Comparison of ENCODE assay signal across 26 mouse cellular contexts in the genomic region with DNA sequence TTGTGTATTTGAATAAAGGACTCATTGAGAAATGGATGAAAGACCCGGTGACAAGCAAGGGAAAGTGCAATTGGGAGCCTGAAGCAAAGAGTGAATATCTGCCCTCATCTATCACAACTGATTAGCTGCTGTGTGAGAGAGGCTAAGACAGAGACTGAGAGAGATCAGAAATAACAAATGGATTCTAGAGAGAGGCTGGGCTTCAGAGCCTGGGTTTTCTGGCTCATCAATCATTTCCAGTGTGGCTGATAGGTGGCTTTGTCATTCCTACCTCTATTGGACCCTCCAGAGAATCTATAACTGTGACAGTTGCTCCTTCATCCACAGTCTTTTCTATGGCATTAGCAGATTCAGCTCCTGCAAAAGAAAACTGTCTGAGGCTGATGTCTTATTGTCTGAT.
DNase-seq lines count a peak whose midpoint lies in the region; ATAC-seq and TF ChIP-seq lines count a peak whose summit lies in the region.
"Had no signal": no experiment of that assay in that cellular context is flagged by ENCODE, and none has a peak within 500 bp of the region (broad histone marks: within the 10 kb centered on the region; RNA-seq: fewer than 3 reads in every experiment).

No protein-coding gene starts in this region.

- no peak overlapping the region for H3K4me3 ChIP-seq in hindbrain, embryonic 12.5 days
- no peak overlapping the region for H3K4me3 ChIP-seq in hindbrain, embryonic 15.5 days
- no peak overlapping the region for H3K4me3 ChIP-seq in forebrain, postnatal 0 days (ENCODE audit: low read depth, low read length)
- H3K4me3 ChIP-seq: forebrain, embryonic 10.5 days; forebrain, embryonic 13.5 days; gastrocnemius, adult 2 months had no signal

- peak; percentile 5 for DNase-seq in embryo, embryonic 10.5 days (ENCODE audit: low spot score)
- no peak for DNase-seq in embryo, embryonic 9.5 days (ENCODE audit: extremely low spot score)
- DNase-seq in thymus, adult 18-20 months = no peak
- no peak for DNase-seq in forebrain, postnatal 0 days
- DNase-seq in cerebellum, postnatal 25 days = no peak
- DNase-seq: adrenal gland, postnatal 10 days; adrenal gland, postnatal 36 days; B cell, adult 2 months; cerebellum, adult 11 months; cerebellum, adult 2 months; cerebellum, adult 9-11 months; cerebellum, postnatal 36 days; gastrocnemius, adult 2 months; gastrocnemius, postnatal 14 days; heart, adult 11 months; kidney, adult 2 months had no signal

- H3K27ac ChIP-seq in hindbrain, embryonic 12.5 days = no peak overlapping the region
- H3K27ac ChIP-seq in hindbrain, embryonic 15.5 days (replicated peaks) = no peak overlapping the region; the same call in 1 of the 2 replicates
- no peak overlapping the region for H3K27ac ChIP-seq in forebrain, postnatal 0 days (ENCODE audit: low read depth, low read length)
- H3K27ac ChIP-seq: forebrain, embryonic 10.5 days; forebrain, embryonic 13.5 days; gastrocnemius, adult 2 months had no signal

- no peaks in the 10 kb centered on the region for H3K36me3 ChIP-seq in hindbrain, embryonic 12.5 days
- H3K36me3 ChIP-seq in hindbrain, embryonic 15.5 days = no peaks in the 10 kb centered on the region
- H3K36me3 ChIP-seq in forebrain, postnatal 0 days (ENCODE audit: insufficient read depth) = no peaks in the 10 kb centered on the region
- H3K36me3 ChIP-seq: forebrain, embryonic 10.5 days; G1E had no signal

- H3K9me3 ChIP-seq in hindbrain, embryonic 12.5 days (replicated peaks) = no peaks in the 10 kb centered on the region
- no peaks in the 10 kb centered on the region for H3K9me3 ChIP-seq in hindbrain, embryonic 15.5 days
- H3K9me3 ChIP-seq in forebrain, postnatal 0 days (ENCODE audit: low read length) = no peaks in the 10 kb centered on the region
- H3K9me3 ChIP-seq: forebrain, embryonic 10.5 days; forebrain, embryonic 13.5 days; G1E had no signal

- no peak for TF ChIP-seq CTCF in forebrain, postnatal 0 days (IDR thresholded peaks at IDR 0.05; ENCODE audit: low read depth)

- H3K27me3 ChIP-seq in hindbrain, embryonic 12.5 days = no peaks in the 10 kb centered on the region
- no peaks in the 10 kb centered on the region for H3K27me3 ChIP-seq in hindbrain, embryonic 15.5 days
- H3K27me3 ChIP-seq in forebrain, postnatal 0 days (ENCODE audit: insufficient read depth, low read length) = no peaks in the 10 kb centered on the region
- H3K27me3 ChIP-seq: CH12.LX; forebrain, embryonic 13.5 days; Patski had no signal

- no peaks in the 10 kb centered on the region for H3K4me1 ChIP-seq in hindbrain, embryonic 12.5 days
- H3K4me1 ChIP-seq in hindbrain, embryonic 15.5 days (replicated peaks) = 0 out of 2 replicates have a peak, but pooled peaks cover 4% of the 10 kb centered on the region
- H3K4me1 ChIP-seq in forebrain, postnatal 0 days (ENCODE audit: insufficient read depth) = no peaks in the 10 kb centered on the region
- H3K4me1 ChIP-seq: forebrain, embryonic 10.5 days; forebrain, embryonic 13.5 days had no signal

- peak; percentile 74 for ATAC-seq in hindbrain, embryonic 12.5 days (ENCODE audit: low FRiP score)
- ATAC-seq in hindbrain, embryonic 15.5 days (ENCODE audit: low FRiP score, low read depth) = 0 out of 2 replicates have a peak, but pooled peaks have one; percentile 51
- no peak for ATAC-seq in forebrain, postnatal 0 days
- ATAC-seq: forebrain, embryonic 13.5 days; forebrain, embryonic 16.5 days; intestine, postnatal 0 days; Patski had no signal

- H3K9ac ChIP-seq in hindbrain, embryonic 12.5 days = no peak overlapping the region
- no peak overlapping the region for H3K9ac ChIP-seq in hindbrain, embryonic 15.5 days
- H3K9ac ChIP-seq in forebrain, postnatal 0 days = no peak overlapping the region
- H3K9ac ChIP-seq: forebrain, embryonic 13.5 days had no signal

- WGBS in hindbrain, embryonic 12.5 days = 38% methylated on average over 1 of the region's 1 CpGs
- WGBS in hindbrain, embryonic 15.5 days = 38% methylated on average over 1 of the region's 1 CpGs
- 36% methylated on average over 1 of the region's 1 CpGs for WGBS in forebrain, postnatal 0 days

- H3K4me2 ChIP-seq in hindbrain, embryonic 12.5 days (replicated peaks) = no peak overlapping the region
- no peak overlapping the region for H3K4me2 ChIP-seq in hindbrain, embryonic 15.5 days
- no peak overlapping the region for H3K4me2 ChIP-seq in forebrain, postnatal 0 days (ENCODE audit: low read depth)
- H3K4me2 ChIP-seq: forebrain, embryonic 13.5 days; heart, embryonic 11.5 days had no signal
